Mouse (Mus musculus): ENCODE measurements at regions not wholly inside any gene's neighbourhood (a gene's known extent, or its start where the extent isn't known, plus 50 kb on each side); places are given as distances from the start of the nearest gene placed in this dataset.

DNA sequence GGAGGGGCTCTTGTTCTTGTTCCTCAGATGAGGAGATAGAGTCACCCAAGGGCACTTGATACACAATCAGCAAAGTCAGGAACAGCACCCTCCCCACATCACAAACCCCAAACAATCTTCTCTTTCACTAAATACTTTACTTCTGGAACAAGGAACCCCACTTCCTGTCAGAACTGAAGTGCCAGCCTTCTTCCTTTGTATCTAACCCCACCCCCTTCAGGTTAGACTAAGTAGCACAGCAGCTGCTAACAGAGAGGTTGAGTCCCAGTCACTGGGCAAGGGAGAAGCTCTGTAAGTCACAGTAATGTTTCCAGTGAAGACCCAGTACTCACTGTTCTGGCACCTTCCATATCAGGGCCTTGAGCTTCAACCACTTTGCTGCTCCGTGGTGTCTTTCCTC is 131.9 kb downstream of the Cct6b start:
- TF ChIP-seq EP300 (IDR thresholded peaks at IDR 0.05) (no peak), CTCF (IDR thresholded peaks at IDR 0.05) (no peak)

Data from lung, postnatal 0 days (tissue).